Mouse (Mus musculus): ENCODE results near the gene Dtx1.

Gene Dtx1

DNA sequence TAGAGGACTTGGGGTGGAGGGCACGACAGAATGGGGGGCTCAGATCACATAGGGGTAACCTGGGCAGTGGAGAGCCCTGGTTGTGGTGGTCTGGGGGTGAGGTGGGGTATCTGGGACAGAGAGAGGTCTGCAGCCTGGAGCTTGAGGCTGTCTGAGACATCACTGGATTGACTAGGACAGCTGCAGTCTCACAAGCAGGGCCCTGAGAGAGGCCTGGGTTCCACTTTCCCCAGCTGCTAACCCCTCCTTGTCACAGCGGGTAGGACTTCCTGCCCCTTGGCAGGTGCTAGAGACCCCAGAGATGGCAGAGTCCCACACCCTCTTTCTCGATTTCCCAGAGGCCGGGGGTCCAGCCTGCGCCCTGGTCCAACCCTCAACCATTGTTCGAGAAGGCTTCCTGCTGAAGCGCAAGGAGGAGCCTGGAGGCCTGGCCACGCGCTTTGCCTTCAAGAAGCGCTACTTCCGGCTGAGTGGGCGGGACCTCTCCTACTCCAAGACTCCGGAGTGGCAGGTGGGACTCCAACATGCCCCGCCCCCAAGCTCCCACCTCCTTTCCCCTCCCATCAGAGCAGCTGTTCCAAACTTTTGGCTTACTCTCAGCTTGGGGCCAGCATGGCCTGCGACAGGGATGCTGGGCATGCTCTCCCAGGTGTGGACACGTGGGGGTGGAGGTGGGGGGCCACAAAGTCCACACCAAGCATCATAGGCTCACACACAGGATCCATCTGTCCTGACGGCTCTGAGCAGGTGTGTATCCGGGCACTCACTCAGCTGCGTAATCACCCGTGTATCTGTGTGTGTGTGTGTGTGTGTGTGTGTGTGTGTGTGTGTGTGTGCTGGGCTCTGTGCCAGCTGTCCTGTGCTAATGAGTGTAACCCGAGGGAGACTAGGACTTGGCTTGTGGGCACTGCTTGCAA lies 37.2 kb downstream of the Dtx1 start:
- peak; percentile 64 for DNase-seq

DNA sequence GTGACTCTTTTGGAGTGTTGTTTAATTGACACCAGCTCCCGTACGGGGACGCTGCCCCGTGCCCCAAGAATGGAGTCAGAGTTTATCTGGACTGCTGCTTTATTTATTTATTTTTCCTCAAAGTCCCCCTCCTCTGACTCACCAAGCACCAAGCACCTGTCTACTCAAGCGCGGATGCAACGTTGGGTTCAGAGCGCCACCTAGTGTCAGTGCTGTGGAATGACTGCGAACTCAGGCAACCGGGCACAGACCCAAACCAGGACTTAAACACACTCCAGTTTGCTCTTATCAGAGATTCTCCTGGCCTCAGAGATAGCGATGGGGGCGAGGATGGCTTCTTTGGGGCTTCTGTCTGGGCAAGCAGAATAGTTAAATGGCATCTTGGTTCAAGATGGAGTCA lies 38.1 kb downstream of the Dtx1 start:
- DNase-seq, result peak; percentile 69

DNA sequence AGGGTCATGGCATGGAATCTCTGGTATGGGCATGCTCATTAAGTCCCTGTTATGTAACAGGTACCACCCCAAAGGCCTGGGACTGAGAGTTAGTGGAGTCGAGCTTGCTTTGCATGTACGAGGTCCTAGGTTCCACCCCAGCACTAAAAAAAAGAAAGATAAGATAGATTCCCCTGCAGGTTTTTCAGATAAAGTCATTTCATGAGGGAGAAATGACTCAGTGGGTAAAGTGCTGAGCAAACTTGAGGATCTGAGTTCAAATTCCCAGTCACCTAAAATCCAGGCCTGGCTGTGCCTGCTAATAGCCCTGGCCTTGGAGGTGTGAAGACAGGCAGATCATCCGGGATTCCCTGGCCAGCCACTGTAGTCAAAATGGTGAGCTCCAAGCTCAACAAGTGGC lies 39.9 kb downstream of the Dtx1 start:
- DNase-seq, result no peak

DNA sequence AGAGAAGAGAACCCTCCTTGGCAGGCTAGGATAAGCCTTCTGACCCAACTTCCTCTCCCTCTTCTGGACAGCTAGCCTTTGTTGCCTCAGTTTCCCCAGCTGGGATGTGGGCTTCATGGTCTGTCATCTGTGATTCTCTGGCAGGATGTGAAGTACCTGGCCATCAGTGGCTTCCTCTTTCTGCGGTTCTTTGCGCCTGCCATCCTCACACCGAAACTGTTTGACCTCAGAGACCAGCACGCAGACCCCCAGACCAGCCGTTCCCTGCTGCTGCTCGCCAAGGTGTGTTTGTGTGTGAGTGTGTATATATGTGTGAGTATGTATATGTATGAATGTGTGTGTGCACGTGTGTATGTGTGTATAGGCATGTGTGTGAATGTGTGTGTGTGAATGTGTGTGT lies 41.6 kb downstream of the Dtx1 start:
- DNase-seq, result no peak

DNA sequence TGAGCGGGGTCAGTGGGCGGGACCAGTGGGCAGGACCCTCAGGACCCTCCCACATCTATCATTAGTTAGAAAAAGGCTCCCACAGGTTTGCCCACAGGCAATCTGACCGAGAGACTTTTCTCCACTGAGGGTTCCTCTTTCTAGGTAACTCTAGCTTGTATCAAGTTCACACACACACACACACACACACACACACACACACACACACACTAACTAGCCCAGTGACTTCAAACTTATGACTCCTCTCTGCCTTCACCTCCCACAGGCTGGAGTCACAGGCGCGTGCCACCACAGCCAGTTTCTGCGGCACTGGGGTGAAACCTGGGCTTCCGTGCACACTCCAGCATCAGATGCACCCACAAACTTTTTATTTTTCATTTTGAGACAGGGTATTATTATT lies 43.0 kb downstream of the Dtx1 start:
- no peak for DNase-seq

DNA sequence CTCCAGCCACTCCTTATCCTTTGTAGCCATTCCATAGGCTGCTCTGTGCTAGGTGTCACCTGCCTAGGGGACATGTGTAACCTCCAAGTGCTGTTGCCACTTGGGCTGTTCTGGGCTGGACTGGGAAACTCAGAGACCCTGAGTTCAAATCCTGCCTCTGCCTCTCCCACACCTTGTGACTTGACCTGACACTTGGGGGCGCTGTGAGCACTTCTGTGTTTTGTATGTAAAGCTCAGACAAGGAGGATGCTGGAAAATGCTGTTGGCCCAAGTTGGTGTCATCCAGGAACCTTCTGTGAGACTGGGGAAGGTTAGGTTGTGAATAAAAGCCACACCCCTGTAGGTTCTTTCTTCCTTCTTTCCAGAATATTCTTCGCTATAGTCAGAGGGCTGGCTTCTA lies 46.8 kb downstream of the Dtx1 start:
- DNase-seq, result no peak

DNA sequence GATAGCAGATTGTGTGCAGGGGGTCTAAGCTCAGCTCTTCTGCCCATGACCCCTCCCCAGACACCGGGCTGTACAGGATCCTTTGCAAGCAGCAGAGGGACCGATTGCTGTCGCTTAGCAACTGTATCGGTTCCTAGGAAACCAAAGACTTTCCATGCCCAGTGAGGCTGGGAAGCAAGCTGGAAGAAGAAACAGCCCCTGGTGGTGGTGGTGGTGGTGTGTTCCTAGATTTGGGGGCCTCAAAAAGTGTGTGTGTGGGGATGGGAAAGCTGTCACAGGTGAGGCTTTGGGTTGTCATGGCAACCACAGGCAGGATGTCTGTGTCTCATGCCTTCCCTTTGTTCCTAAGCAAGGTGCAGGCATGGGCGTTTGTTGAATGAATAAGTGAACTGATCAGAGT lies 50.9 kb downstream of the Dtx1 start:
- no peak for DNase-seq

DNA sequence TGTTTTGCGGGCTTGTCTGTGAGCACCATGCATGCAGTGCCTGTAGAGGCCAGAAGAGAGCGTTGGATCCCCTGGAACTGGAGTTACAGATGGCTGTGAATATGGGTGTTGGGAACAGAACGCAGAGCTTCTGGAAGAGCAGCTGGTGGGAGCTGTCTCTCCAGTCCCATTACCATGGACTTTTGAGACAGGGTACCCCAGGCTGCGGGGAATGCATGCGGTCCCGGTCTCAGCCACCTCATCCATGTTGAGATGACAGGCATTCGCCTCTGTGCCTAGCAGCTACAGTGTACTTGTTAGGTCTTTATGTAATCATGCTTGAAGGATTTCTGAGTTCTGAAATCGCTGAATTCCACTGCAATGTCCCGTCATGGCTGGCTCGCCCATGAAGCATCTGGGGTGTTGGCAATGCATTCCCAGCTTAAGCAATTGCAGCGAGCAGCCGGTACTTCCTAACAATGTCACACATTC lies 55.4 kb downstream of the Dtx1 start:
- DNase-seq, result no peak

DNA sequence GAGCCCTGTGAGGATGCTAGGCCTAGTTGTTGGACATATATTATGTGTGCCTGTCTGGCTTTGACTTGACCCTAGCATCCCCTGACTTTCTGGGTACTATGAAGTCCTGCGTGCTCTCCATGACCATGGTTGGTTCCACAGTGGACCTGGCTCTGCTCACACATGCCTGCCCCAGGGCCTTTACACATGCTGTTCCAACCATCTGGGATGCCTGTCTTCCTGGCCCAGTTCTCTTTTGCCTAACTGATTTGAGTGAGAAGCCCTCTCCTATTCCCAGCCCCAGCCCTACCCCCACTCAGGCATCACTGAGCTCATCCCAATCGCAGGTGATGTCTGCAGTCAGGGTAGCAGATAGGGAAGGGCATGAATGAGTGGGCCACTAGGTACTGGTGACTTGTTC lies 57.9 kb downstream of the Dtx1 start:
- no peak for DNase-seq

DNA sequence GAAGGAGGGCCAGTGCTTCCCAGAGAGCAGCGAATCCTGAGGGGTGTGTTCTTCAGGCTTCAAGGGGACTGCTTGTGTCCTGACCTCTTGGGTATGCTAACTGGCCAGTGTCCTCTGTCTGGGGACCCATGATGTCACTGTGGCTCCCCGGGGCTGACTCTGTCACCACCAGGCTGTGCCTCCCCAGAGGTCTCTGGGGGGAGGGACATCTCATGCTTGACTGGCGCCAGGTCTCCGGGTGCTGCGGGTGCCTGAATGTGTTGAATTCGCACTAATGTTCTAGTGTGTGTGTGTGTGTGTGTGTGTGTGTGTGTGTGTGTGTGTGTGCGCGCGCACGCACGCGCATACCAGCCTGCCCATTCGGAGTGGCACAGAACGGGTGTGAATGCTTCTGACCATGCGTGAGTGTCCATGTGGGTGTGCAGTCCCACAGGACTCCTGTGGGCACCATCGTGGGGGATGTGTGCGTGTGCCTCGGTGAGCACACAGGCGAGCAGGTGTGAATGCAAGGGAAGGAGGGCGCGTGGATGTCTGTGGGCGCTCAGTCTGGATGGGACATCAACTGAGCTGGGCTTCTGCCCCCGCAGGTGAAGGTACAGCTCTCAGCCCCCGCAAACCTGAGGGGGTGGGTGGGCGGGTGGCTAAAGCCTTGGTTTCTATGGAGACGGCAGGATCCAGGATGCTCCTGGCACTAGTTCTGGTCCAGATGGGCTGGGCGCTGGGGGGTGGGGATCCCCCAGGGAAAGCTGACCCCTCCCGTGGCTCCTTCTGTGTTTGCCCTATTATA lies 58.6 kb downstream of the Dtx1 start:
- DNase-seq, result no peak

DNA sequence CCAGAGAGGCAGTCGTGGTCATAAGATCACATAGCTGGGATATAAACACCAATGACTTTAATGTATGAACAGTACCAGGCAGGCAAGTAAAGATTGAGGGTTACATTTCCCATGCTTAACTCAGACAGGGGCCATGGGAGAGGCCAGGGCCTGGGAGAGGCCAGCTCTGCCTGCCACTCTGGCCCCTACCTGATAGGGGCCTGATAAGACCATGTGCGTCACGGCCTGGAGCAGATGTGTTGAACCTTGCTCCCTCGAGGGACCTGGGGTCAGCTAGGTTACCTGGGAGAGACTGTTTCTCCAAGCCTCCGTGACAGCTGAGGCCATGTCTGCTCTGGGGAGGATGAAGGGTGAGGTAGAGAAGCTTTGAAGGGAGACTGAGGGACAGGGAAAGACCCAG lies 60.5 kb downstream of the Dtx1 start:
- no peak for DNase-seq

DNA sequence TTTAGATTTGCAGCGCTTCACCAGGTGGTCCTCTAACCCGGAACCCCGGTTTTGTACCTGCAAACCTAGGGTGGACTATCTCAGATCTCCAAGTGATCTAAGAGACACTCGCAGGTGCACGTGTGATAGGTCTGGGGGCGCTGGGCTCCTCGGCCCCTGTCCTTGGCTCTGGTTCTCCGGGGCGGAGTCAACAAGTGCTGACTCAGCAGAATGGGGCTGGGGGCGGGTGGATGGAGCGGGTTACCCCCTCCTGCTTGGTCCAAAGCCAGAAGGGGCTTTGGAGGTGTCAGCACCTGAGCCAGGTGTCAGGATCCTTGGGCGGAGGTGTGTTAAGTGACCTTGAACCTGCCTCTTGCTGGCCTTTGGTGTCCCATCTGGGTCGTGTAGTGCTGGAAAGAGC lies 61.8 kb downstream of the Dtx1 start:
- DNase-seq, result no peak

DNA sequence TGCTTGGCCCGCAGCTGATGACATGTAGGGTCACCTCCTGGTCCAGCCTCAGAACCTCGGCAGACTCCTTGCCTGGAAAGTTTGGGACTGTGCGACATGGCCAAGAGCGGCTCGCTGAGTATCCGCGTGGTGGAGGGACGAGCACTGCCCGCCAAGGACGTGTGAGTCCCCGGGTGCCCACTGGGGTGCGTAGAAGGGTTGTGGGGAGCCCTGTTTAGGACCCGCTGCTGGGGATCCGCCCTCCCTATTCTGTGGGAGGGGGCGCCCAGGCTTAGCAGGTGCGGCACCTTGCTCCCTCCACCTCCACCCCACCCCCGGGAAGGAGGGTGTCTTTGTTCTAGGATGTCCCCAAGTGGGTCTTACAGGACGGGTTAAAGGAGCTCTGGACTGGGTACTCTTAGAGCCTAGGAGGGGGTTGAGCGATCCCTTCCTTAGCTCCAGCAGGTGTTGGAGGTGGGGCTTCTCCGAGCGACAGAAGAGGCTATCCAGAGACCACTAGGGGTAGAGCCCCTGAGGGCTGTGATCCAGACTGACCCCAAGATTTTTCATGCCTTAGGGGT lies 62.3 kb downstream of the Dtx1 start:
- DNase-seq, result peak; percentile 23

DNA sequence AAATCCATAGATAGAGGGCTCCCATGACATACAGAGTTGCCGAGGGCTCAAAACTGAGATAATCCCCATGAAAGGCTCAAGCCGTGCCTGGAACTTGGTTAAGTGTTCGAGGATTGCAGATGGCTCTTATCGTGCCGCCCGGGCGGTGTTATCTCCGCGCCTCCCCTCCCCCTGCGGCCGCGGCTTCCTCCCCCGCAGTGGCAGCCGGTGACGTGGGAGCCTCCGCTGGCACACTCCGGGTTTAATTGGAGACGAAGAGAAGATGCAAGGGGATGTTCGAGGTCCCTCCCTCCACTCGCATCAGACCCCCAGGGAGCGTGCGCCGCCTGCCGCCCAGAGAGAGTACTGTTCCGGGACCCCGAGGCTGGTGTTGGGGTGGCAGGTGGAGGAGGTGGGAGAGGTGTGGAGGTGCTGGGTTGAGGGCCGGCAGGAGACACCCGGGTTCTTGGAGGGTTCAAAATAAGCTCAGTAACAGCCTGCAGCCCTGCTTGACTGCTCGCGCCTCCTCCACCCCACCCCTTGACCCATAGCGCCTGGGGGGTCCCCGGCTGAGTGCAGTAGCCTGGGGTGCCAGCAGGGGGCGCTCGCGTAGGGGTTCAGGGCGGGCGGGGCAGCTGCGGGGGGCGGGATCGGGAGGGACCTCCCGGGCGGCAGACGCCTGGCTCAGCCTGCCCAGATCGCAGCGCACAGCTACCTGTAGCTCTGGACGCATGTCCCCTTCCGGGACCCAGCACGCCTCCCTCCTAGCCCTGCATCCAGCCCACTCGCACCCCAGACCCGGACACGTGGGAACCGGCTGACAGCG lies 63.0 kb downstream of the Dtx1 start, which contains the start of gene Rasal1:
Rasal1 (plus strand) TSS at position 244 of the 805 bp plus-strand sequence.
- peak; percentile 51 for DNase-seq

DNA sequence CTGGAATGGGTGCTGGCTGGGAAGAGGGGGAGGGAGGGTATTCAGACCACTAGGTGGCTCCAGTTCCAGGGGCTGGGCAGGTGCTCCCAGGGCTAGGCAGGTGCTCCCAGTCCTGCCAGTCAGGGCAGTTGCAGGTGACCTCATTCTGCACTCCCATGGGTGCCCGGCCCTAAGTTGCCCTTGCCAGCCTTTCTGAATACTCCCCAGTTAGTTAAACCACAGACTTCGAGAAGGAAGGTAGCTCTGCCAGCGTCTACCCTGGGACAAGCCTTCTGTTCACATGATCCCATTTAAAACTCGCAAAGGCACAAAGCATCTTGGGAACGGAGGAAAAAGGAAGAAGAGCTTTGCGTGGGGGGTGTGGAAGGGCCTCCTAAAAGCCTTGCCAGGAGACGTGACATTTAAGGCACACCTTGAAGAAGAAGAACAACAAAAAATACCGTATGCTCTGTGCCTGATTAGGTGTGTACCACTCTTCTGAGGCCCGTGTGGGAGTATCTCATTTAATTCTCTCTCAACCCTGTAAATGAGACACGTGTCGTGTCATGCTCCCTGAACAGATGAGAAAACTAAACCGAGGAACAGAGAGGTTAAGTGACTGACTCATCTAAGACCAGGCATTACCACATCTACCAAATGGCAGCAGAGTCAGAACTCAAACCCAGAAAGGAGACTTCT lies 63.8 kb downstream of the Dtx1 start:
- no peak for DNase-seq

DNA sequence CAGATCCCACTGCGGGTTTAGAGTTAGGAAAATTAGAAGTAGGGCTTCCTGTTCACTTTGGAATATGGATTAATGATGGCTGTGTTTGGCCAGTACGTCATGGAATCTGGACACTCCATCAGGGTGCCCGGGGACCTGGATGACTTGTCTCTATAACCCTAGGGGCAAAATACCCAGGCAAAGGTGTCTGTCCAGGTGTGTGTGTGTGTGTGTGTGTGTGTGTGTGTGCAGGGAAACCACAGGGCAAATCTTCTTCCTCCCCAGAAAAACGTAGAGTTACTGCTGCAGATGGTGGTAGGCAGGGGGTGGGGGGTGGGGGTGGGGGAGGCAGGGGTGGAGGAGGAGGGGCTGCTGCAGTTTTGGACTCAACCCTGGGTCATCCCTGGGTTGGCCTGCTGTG lies 64.4 kb downstream of the Dtx1 start:
- no peak for DNase-seq

DNA sequence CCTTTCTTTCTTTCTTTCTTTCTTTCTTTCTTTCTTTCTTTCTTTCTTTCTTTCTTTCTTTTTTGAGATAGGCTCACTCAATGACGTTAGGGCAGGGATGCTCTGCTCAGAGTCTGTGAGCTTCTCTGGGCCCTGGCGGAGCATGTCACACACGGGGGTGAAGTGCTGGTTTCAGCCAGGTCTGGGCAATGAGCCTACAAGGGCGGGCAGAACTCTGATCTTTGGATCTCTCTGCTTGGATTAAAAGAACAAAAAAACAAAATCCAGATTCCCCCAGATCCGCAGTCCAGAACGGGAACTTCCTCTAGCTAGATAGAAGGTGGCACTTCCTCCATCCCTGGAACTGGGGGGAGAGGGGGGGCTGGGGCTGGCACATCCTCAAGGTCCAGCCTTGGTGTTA lies 65.9 kb downstream of the Dtx1 start:
- DNase-seq, result no peak

DNA sequence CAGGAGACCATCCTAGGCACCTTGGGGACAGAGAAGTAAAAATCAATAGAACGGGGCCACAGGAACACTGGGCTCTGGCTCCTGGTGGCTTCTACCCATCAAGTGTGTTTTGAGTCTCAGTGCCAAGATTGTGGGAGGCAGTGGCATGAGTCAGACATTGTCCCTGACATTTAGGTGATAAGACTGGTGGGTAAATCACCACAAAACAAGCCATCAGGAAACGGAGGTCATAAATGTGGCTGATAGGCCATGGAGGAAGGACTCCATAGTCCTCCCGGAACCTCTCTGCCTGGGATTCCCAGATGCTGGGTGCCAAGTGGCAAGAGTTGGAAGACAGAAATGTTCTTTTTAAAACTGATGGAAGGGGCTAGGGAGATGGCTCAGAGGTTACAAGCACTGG lies 67.5 kb downstream of the Dtx1 start:
- DNase-seq, result no peak

DNA sequence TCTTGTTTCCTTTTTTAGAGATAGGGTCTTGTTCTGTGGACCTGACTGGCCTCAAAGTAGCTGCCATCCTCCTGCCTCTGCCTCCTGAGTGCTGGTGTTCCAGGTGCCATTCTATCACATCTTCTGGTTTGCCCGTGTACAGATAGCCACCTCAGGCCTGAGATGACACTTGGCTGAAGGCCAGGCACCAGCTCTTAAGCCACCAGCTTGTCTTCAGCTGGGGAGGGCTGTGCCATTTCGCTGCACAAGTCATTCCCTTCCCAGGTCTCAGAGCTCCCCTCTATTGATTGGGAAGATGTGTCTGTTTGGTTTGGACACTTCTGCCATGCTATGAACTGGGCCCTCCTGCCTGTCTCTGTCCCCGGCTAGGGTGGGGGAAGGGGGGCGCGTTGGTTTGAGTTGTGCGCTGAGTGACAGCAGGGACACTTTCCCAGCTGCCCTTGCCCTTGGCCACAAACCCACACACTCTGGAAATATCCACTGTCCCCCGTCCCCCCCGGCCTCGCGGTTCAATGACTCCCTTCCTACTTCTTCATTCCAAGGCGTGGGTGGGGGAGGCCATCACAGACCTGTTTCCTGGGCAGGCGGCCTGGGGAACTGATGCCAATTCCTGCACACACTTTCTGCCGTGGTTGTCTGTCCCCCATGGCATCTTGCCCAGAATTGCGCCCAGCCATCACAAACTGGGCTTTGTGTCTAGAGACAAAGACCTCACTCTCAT lies 68.2 kb downstream of the Dtx1 start:
- DNase-seq, result no peak

DNA sequence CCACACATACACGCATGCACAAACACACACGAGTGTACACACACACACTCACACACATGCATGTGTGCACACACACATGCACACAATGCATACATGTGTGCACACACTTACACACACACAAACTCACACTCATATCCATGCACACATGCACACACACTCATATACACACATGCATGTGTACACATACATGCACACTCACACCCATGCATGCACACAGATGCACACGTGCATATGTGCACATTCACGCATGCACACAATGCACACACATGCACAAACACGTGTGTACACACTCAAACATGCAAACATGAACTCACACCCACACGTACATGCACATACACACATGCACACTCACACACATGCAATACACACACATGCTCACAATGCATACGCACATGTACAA lies 71.6 kb downstream of the Dtx1 start:
- DNase-seq, result no peak

DNA sequence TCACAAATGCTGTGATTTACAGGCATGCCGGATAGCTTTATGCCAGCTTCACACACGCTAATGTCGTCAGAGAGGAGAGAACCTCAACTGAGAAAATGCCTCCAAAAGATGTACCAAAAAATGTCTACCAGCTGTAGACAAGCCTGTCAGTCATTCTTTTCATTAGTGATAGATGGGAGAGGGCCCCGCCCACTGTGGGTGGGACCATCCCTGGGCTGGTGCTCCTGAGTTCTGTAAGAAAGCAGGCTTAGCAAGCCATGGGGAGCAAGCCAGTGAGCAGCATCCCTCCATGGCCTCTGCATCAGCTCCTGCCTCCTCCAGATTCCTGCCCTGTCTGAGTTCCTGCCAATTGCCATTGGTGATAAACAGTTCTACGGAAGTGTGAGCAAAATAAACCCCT lies 76.1 kb downstream of the Dtx1 start:
- DNase-seq, result no peak

DNA sequence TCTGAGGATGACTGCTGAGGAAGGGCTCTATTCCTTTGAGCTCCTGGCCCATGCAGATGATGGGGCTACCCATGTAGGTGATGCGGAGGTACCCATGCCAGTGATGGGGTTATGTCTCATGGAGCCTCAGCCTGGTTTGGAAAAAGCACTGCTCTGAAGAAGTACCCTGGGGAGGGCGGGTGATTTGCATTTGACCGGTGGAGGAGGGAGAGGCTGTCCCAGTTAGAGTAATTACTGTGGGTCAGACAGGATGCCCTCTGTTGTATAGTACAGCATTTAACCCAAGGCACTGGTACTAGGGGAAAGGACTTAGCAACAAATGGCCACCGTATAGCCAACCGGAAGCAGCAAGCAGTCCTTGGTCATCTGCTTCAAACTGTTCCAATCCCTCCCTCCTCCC lies 76.9 kb downstream of the Dtx1 start:
- no peak for DNase-seq
